Mouse (Mus musculus) CH12.LX (cell line): ENCODE data around the gene 4930404N11Rik. TPM values are rescaled to one million over a fixed set of nuclear protein-coding genes. Genes with fewer than 3 reads are reported as not detected.

Experiments used
- DNase-seq: peaks from one replicate; pipeline ENCODE4 v3.0.0-alpha.2; 2013; ENCODE audit errors: extremely low read depth
- H3K27ac ChIP-seq: 2 replicates; pipeline ENCODE4 v1.5.1; 2012; ENCODE audit warnings: low read depth, mild to moderate bottlenecking, control low read depth, moderate library complexity; ENCODE audit not compliant: insufficient read depth
- H3K27me3 ChIP-seq: replicated peaks from 2 replicates; pipeline ENCODE3; 2012; ENCODE audit warnings: inconsistent platforms
- H3K36me3 ChIP-seq, 2 experiments: replicated peaks in 1 of 2; 2 replicates each; pipeline versions ENCODE3 to v1.6.1; 2012; ENCODE audit warnings: inconsistent platforms in 1 of 2, low read length in 1 of 2, mild to moderate bottlenecking in 1 of 2, mixed read lengths in 1 of 2, moderate library complexity in 1 of 2; ENCODE audit not compliant: control insufficient read depth in 1 of 2, insufficient read depth in 1 of 2
- H3K4me1 ChIP-seq, 2 experiments: 2 replicates each; pipeline ENCODE4 v1.6.1; 2012; ENCODE audit warnings: inconsistent platforms in 1 of 2, moderate library complexity in 1 of 2; ENCODE audit not compliant: insufficient read depth in 2 of 2, control insufficient read depth in 1 of 2
- H3K4me2 ChIP-seq: 2 replicates; pipeline ENCODE4 v1.6.1; 2012; ENCODE audit warnings: low read depth, mild to moderate bottlenecking, control low read depth; ENCODE audit not compliant: poor library complexity, insufficient read depth, severe bottlenecking
- H3K4me3 ChIP-seq, 3 experiments: fragments of 150-350 bp in 1 of 3; sonication (generic) in 1 of 3; replicated peaks in 1 of 3; 2 replicates each; pipeline versions ENCODE3 to v1.5.1; 2011 to 2012; ENCODE audit warnings: low read depth in 2 of 3, low read length in 2 of 3, mild to moderate bottlenecking in 2 of 3, moderate library complexity in 2 of 3, control low read depth in 1 of 3, improper control_type of control experiment in 1 of 3, inconsistent platforms in 1 of 3, mixed read lengths in 1 of 3; ENCODE audit not compliant: poor library complexity in 1 of 3
- H3K79me2 ChIP-seq: replicated peaks from 2 replicates; pipeline ENCODE4 v1.6.1; 2012; ENCODE audit warnings: mild to moderate bottlenecking, moderate library complexity; ENCODE audit not compliant: control insufficient read depth, poor library complexity, insufficient read depth, severe bottlenecking; ENCODE audit errors: extremely low read depth
- H3K9ac ChIP-seq: 2 replicates; pipeline ENCODE4 v1.6.1; 2012; ENCODE audit warnings: low read depth, mild to moderate bottlenecking, control low read depth, moderate library complexity; ENCODE audit not compliant: insufficient read depth
- H3K9me3 ChIP-seq: replicated peaks from 2 replicates; pipeline ENCODE3; 2012; ENCODE audit warnings: low read length, inconsistent platforms, mixed read lengths
- CHD1 ChIP-seq: IDR thresholded peaks from 2 replicates; pipeline ENCODE4 v1.6.1; 2012; ENCODE audit warnings: low read depth, low read length, improper control_type of control experiment, inconsistent platforms
- CHD2 ChIP-seq: IDR thresholded peaks from 2 replicates; pipeline ENCODE4 v1.6.1; 2011; ENCODE audit warnings: low read length, improper control_type of control experiment
- E2F4 ChIP-seq: IDR thresholded peaks from 2 replicates; pipeline ENCODE4 v1.6.1; 2011; ENCODE audit warnings: low read depth, low read length, improper control_type of control experiment; ENCODE audit not compliant: insufficient replicate concordance
- EP300 ChIP-seq: IDR thresholded peaks from 2 replicates; pipeline ENCODE4 v1.6.1; 2011; ENCODE audit warnings: low read length, improper control_type of control experiment
- ETS1 ChIP-seq: conservative IDR thresholded peaks from 2 replicates; pipeline ENCODE4 v1.6.1; 2012; ENCODE audit warnings: low read depth, mild to moderate bottlenecking, inconsistent platforms, low read length, improper control_type of control experiment, moderate library complexity
- GABPA ChIP-seq: IDR thresholded peaks from 2 replicates; pipeline ENCODE4 v1.6.1; 2012; ENCODE audit warnings: low read depth, low read length, improper control_type of control experiment, inconsistent platforms; ENCODE audit not compliant: insufficient replicate concordance
- HCFC1 ChIP-seq: IDR thresholded peaks from 2 replicates; pipeline ENCODE4 v1.6.1; 2012; ENCODE audit warnings: low read depth, mild to moderate bottlenecking, inconsistent platforms, low read length, improper control_type of control experiment
- JUN ChIP-seq: IDR thresholded peaks from 2 replicates; pipeline ENCODE4 v1.6.1; 2011; ENCODE audit warnings: low read depth, mild to moderate bottlenecking, low read length, improper control_type of control experiment, moderate library complexity; ENCODE audit not compliant: insufficient read depth
- MAFK ChIP-seq: IDR thresholded peaks from 2 replicates; pipeline ENCODE4 v1.6.1; 2011; ENCODE audit warnings: low read length, improper control_type of control experiment; ENCODE audit not compliant: insufficient replicate concordance
- MAZ ChIP-seq: IDR thresholded peaks from 2 replicates; pipeline ENCODE4 v1.6.1; 2012; ENCODE audit warnings: low read depth, mild to moderate bottlenecking, inconsistent platforms, low read length, improper control_type of control experiment, moderate library complexity
- MXI1 ChIP-seq: IDR thresholded peaks from 2 replicates; pipeline ENCODE4 v1.6.1; 2011; ENCODE audit warnings: mild to moderate bottlenecking, low read depth, low read length, improper control_type of control experiment
- NELFE ChIP-seq: IDR thresholded peaks from 2 replicates; pipeline ENCODE4 v1.6.1; 2011; ENCODE audit warnings: low read depth, low read length, improper control_type of control experiment
- PAX5 ChIP-seq: IDR thresholded peaks from 2 replicates; pipeline ENCODE4 v1.6.1; 2012; ENCODE audit warnings: low read length, inconsistent platforms, mixed read lengths
- POLR2A ChIP-seq: IDR thresholded peaks from 2 replicates; pipeline ENCODE4 v1.6.1; 2011; ENCODE audit warnings: low read depth, mild to moderate bottlenecking, improper control_type of control experiment, low read length
- POLR2AphosphoS2 ChIP-seq: IDR thresholded peaks from 2 replicates; pipeline ENCODE4 v1.6.1; 2011; ENCODE audit warnings: low read depth, low read length, improper control_type of control experiment
- RAD21 ChIP-seq: IDR thresholded peaks from 2 replicates; pipeline ENCODE4 v1.6.1; 2011; ENCODE audit warnings: low read depth, mild to moderate bottlenecking, low read length, improper control_type of control experiment, moderate library complexity
- RCOR1 ChIP-seq: conservative IDR thresholded peaks from 2 replicates; pipeline ENCODE4 v1.6.1; 2012; ENCODE audit warnings: low read depth, mild to moderate bottlenecking, inconsistent platforms, low read length, improper control_type of control experiment
- SIN3A ChIP-seq: IDR thresholded peaks from 2 replicates; pipeline ENCODE4 v1.6.1; 2012; ENCODE audit warnings: low read length, improper control_type of control experiment, inconsistent platforms
- SMC3 ChIP-seq: IDR thresholded peaks from 2 replicates; pipeline ENCODE4 v1.6.1; 2011; ENCODE audit warnings: low read depth, low read length, improper control_type of control experiment
- UBTF ChIP-seq: IDR thresholded peaks from 2 replicates; pipeline ENCODE4 v1.6.1; 2012; ENCODE audit warnings: low read depth, mild to moderate bottlenecking, inconsistent platforms, low read length, improper control_type of control experiment, moderate library complexity
- USF1 ChIP-seq: IDR thresholded peaks from 2 replicates; pipeline ENCODE4 v1.6.1; 2014; ENCODE audit warnings: low read depth, mild to moderate bottlenecking, inconsistent platforms, low read length, improper control_type of control experiment
- USF2 ChIP-seq: conservative IDR thresholded peaks from 2 replicates; pipeline ENCODE4 v1.6.1; 2011; ENCODE audit warnings: low read depth, low read length, improper control_type of control experiment
- ZC3H11A ChIP-seq: IDR thresholded peaks from 2 replicates; pipeline ENCODE4 v1.6.1; 2012; ENCODE audit warnings: low read depth, mild to moderate bottlenecking, inconsistent platforms, low read length, improper control_type of control experiment
- ZNF384 ChIP-seq: IDR thresholded peaks from 2 replicates; pipeline ENCODE4 v1.6.1; 2012; ENCODE audit warnings: low read depth, low read length, improper control_type of control experiment, inconsistent platforms
- dilution Hi-C: fragments of 300-500 bp; cut with MboI; formaldehyde crosslinking; loops from 2 replicates; pipeline ENCODE4 v1.14.3; 2020; ENCODE audit warnings: low sequenced_read_pairs; ENCODE audit not compliant: extremely low pct_unique_long_range_greater_than_20kb, extremely low pct_ligation_motif_present
- in situ Hi-C: fragments of 300-500 bp; cut with MboI; formaldehyde crosslinking; loops from 3 replicates; pipeline ENCODE4 v1.14.3; 2019; ENCODE audit warnings: low sequenced_read_pairs, low pct_ligation_motif_present, low pct_unique_long_range_greater_than_20kb, mixed read lengths
- polyA plus RNA-seq: library from polyadenylated mRNA; unstranded; fragments of >175 nt; gene quantifications from 2 replicates; pipeline ENCODE4 v1.2.1, GENCODE M21; 2012; ENCODE audit warnings: low read depth; ENCODE audit not compliant: insufficient read length
- total RNA-seq, 2 experiments: library from RNA; depleted of rRNA; stranded (reverse); fragments of 300-350 nt in 1 of 2; fragments of >200 nt in 1 of 2; gene quantifications; 2 replicates each; pipeline ENCODE4 v1.2.3; 2012 to 2014

4930404N11Rik gene
- total and polyA plus RNA-seq, 3 experiments: 0.23 to 5.2 (median 2.7) TPM

- no peak overlapping the region for H3K4me3 ChIP-seq
- dilution Hi-C loops: no loop called here
- no peaks in the 10 kb centered on the region for H3K79me2 ChIP-seq
- no peak overlapping the region for H3K9ac ChIP-seq
- no peak overlapping the region for H3K4me2 ChIP-seq
- in situ Hi-C loops: loop anchor here (5.0 kb wide), 1 partner anchor 34 kb away; no protein-coding TSS in a partner anchor
- peaks cover 56 to 77% of the 10 kb centered on the region in 2 experiments for H3K4me1 ChIP-seq
- no peak overlapping the region for H3K27ac ChIP-seq
- H3K27me3 ChIP-seq: no peaks in the 10 kb centered on the region
- no peak for DNase-seq
- no peaks in the 10 kb centered on the region for H3K9me3 ChIP-seq
- TF ChIP-seq UBTF (no peak), JUN (no peak), POLR2AphosphoS2 (no peak), RAD21 (no peak), SIN3A (no peak), ZC3H11A (no peak), RCOR1 (no peak), ZNF384 (no peak), E2F4 (no peak), HCFC1 (no peak), EP300 (no peak), ETS1 (no peak), POLR2A (no peak), MAFK (no peak)
- peaks cover 50 to 61% of the 10 kb centered on the region in 2 experiments for H3K36me3 ChIP-seq
Observed at GRCm38 (mm10) chr10:81408424-81408729, 42.8 kb upstream of the 4930404N11Rik start.

- H3K27ac ChIP-seq: no peak overlapping the region
- H3K79me2 ChIP-seq: no peaks in the 10 kb centered on the region
- H3K36me3 ChIP-seq: peaks cover 47 to 60% of the 10 kb centered on the region in 2 experiments
- TF ChIP-seq CHD1 (no peak), SIN3A (no peak), NELFE (no peak), SMC3 (no peak), POLR2AphosphoS2 (no peak), GABPA (no peak), POLR2A (no peak), USF1 (no peak), PAX5 (no peak), E2F4 (no peak), MXI1 (no peak), CHD2 (no peak), USF2 (no peak), MAZ (no peak), ETS1 (no peak), JUN (no peak)
- H3K27me3 ChIP-seq: no peaks in the 10 kb centered on the region
- peak; percentile 71 for DNase-seq
- in situ Hi-C loops: loop anchor here (5.0 kb wide), 1 partner anchor 35 kb away; no protein-coding TSS in a partner anchor
- H3K4me3 ChIP-seq: no peak overlapping the region
- no peaks in the 10 kb centered on the region for H3K9me3 ChIP-seq
- no peak overlapping the region for H3K9ac ChIP-seq
- H3K4me1 ChIP-seq: peaks cover 53 to 74% of the 10 kb centered on the region in 2 experiments
- dilution Hi-C loops: no loop called here
- no peak overlapping the region for H3K4me2 ChIP-seq
Observed at GRCm38 (mm10) chr10:81407539-81408423, 42.2 kb upstream of the 4930404N11Rik start.
